Mouse (Mus musculus) yolk sac, embryonic 10.5 days (tissue): ENCODE results near the gene Bcar3.

Experiments
- DNase-seq: peaks from one replicate; pipeline ENCODE4 v3.0.0-alpha.2; 2017; ENCODE audit warnings: low spot score

Bcar3 gene

GRCm38 (mm10) chr3:122483066-122483782, 189.3 kb downstream of the Bcar3 start:
- DNase-seq, result no peak

- DNase-seq, result no peak
Observed at GRCm38 (mm10) chr3:122483783-122484130, 189.8 kb downstream of the Bcar3 start.

GRCm38 (mm10) chr3:122484301-122484700, 190.4 kb downstream of the Bcar3 start:
- DNase-seq, result no peak

- no peak for DNase-seq
Observed at GRCm38 (mm10) chr3:122485699-122486098, 191.8 kb downstream of the Bcar3 start.

GRCm38 (mm10) chr3:122486193-122486592, 192.3 kb downstream of the Bcar3 start:
- DNase-seq, result no peak

GRCm38 (mm10) chr3:122488051-122488754, 194.3 kb downstream of the Bcar3 start:
- DNase-seq, result no peak

- DNase-seq, result no peak
Observed at GRCm38 (mm10) chr3:122490574-122490973, 196.6 kb downstream of the Bcar3 start.

GRCm38 (mm10) chr3:122492006-122492405, 198.1 kb downstream of the Bcar3 start:
- no peak for DNase-seq

GRCm38 (mm10) chr3:122492872-122493615, 199.1 kb downstream of the Bcar3 start:
- DNase-seq, result no peak

- DNase-seq, result no peak
Observed at GRCm38 (mm10) chr3:122494764-122495163, 200.8 kb downstream of the Bcar3 start.

GRCm38 (mm10) chr3:122497871-122498270, 203.9 kb downstream of the Bcar3 start:
- DNase-seq, result no peak

- DNase-seq, result no peak
Observed at GRCm38 (mm10) chr3:122498528-122498927, 204.6 kb downstream of the Bcar3 start.

- DNase-seq, result no peak
Observed at GRCm38 (mm10) chr3:122499647-122500046, 205.7 kb downstream of the Bcar3 start.

- no peak for DNase-seq
Observed at GRCm38 (mm10) chr3:122500929-122501328, 207.0 kb downstream of the Bcar3 start.

GRCm38 (mm10) chr3:122506343-122506916, 212.5 kb downstream of the Bcar3 start:
- no peak for DNase-seq

GRCm38 (mm10) chr3:122507826-122508225, 213.9 kb downstream of the Bcar3 start:
- DNase-seq, result no peak

GRCm38 (mm10) chr3:122509084-122509483, 215.1 kb downstream of the Bcar3 start:
- DNase-seq, result peak; percentile 73

- DNase-seq, result peak; percentile 75
Observed at GRCm38 (mm10) chr3:122509534-122510239, 215.8 kb downstream of the Bcar3 start.

GRCm38 (mm10) chr3:122510240-122510750, 216.4 kb downstream of the Bcar3 start:
- peak; percentile 65 for DNase-seq

GRCm38 (mm10) chr3:122510932-122511331, 217.0 kb downstream of the Bcar3 start:
- no peak for DNase-seq

GRCm38 (mm10) chr3:122511721-122512619, 218.0 kb downstream of the Bcar3 start:
- peak; percentile 69 for DNase-seq
